Mouse (Mus musculus): ENCODE measurements at regions not wholly inside any gene's neighbourhood (a gene's known extent, or its start where the extent isn't known, plus 50 kb on each side); places are given as distances from the start of the nearest gene placed in this dataset.

GRCm38 (mm10) chr10:117516510-117516909 is 112.8 kb upstream of the Cpm start:
- in situ Hi-C loops (cut with MboI, MseI) = no loop called here

- in situ Hi-C loops (cut with MboI, MseI) = no loop called here
These were observed 113.4 kb upstream of the Cpm start for GRCm38 (mm10) chr10:117515777-117516501.

- in situ Hi-C loops (cut with MboI, MseI) = no loop called here
These were observed 114.3 kb upstream of the Cpm start for GRCm38 (mm10) chr10:117515039-117515438.

- in situ Hi-C loops (cut with MboI, MseI) = no loop called here
These were observed 115.3 kb upstream of the Cpm start for GRCm38 (mm10) chr10:117513925-117514546.

- in situ Hi-C loops (cut with MboI, MseI) = no loop called here
These were observed 116.7 kb upstream of the Cpm start for GRCm38 (mm10) chr10:117512424-117513257.

GRCm38 (mm10) chr10:117511483-117512406 is 117.6 kb upstream of the Cpm start:
- in situ Hi-C loops (cut with MboI, MseI) = no loop called here

- in situ Hi-C loops (cut with MboI, MseI) = no loop called here
These were observed 118.5 kb upstream of the Cpm start for GRCm38 (mm10) chr10:117510529-117511482.

- in situ Hi-C loops (cut with MboI, MseI) = no loop called here
These were observed 119.1 kb upstream of the Cpm start for GRCm38 (mm10) chr10:117510224-117510486.

- in situ Hi-C loops (cut with MboI, MseI) = loop anchor here (5.0 kb wide), 1 partner anchor 47 kb away; no protein-coding TSS in a partner anchor
These were observed 119.7 kb upstream of the Cpm start for GRCm38 (mm10) chr10:117509431-117510223.

- in situ Hi-C loops (cut with MboI, MseI) = loop anchor here (5.0 kb wide), 1 partner anchor 44 kb away; no protein-coding TSS in a partner anchor
These were observed 122.9 kb upstream of the Cpm start for GRCm38 (mm10) chr10:117506252-117506992.

GRCm38 (mm10) chr10:117505529-117505928 is 123.8 kb upstream of the Cpm start:
- in situ Hi-C loops (cut with MboI, MseI) = loop anchor here (5.0 kb wide), 1 partner anchor 43 kb away; no protein-coding TSS in a partner anchor

GRCm38 (mm10) chr10:117505057-117505456 is 124.2 kb upstream of the Cpm start:
- in situ Hi-C loops (cut with MboI, MseI) = loop anchor here (5.0 kb wide), 1 partner anchor 43 kb away; no protein-coding TSS in a partner anchor

- in situ Hi-C loops (cut with MboI, MseI) = no loop called here
These were observed 124.6 kb upstream of the Cpsf6 start for GRCm38 (mm10) chr10:117504267-117504902.

- in situ Hi-C loops (cut with MboI, MseI) = no loop called here
These were observed 123.7 kb upstream of the Cpsf6 start for GRCm38 (mm10) chr10:117503222-117504184.

GRCm38 (mm10) chr10:117502731-117503130 is 122.9 kb upstream of the Cpsf6 start:
- in situ Hi-C loops (cut with MboI, MseI) = no loop called here

- in situ Hi-C loops (cut with MboI, MseI) = no loop called here
These were observed 122.3 kb upstream of the Cpsf6 start for GRCm38 (mm10) chr10:117502135-117502534.

- in situ Hi-C loops (cut with MboI, MseI) = no loop called here
These were observed 121.6 kb upstream of the Cpsf6 start for GRCm38 (mm10) chr10:117501426-117501825.
